Mouse (Mus musculus) liver, embryonic 12.5 days (tissue): ENCODE data around the gene 2810408A11Rik. TPM values are rescaled to one million over a fixed set of nuclear protein-coding genes. Genes with fewer than 3 reads are reported as not detected.
A peak's percentile ranks its signal among the peaks of the same experiment; 100 is the strongest.
"Not testable (repeated sequence)": the region's sequence is repeated elsewhere in the genome, so short reads cannot be mapped to it uniquely, and the experiment has no call there.

Experiments used
- ATAC-seq: fragments of 200-750 bp; cut with Nextera tagmentation; 2 replicates; pipeline ENCODE4 v1.8.0; 2017; ENCODE audit warnings: moderate number of reproducible peaks, mild to moderate bottlenecking, moderate library complexity
- H3K27ac ChIP-seq: fragments of 300-500 bp; sonication (generic); 2 replicates; pipeline ENCODE4 v1.5.1; 2016; ENCODE audit warnings: mild to moderate bottlenecking
- H3K27me3 ChIP-seq: fragments of 300-500 bp; sonication (generic); replicated peaks from 2 replicates; pipeline ENCODE4 v1.6.1; 2016; ENCODE audit warnings: mild to moderate bottlenecking, moderate library complexity
- H3K36me3 ChIP-seq: fragments of 300-500 bp; sonication (generic); 2 replicates; pipeline ENCODE4 v1.6.1; 2016; ENCODE audit warnings: mild to moderate bottlenecking, moderate library complexity
- H3K4me1 ChIP-seq: fragments of 300-500 bp; sonication (generic); 2 replicates; pipeline ENCODE4 v1.6.1; 2016
- H3K4me2 ChIP-seq: fragments of 300-500 bp; sonication (generic); 2 replicates; pipeline ENCODE4 v1.6.1; 2016; ENCODE audit warnings: mild to moderate bottlenecking, moderate library complexity
- H3K4me3 ChIP-seq: fragments of 300-500 bp; sonication (generic); 2 replicates; pipeline ENCODE4 v1.5.1; 2016; ENCODE audit warnings: mild to moderate bottlenecking, moderate library complexity
- H3K9ac ChIP-seq: fragments of 300-500 bp; sonication (generic); 2 replicates; pipeline ENCODE4 v1.6.1; 2016; ENCODE audit warnings: mild to moderate bottlenecking, moderate library complexity
- H3K9me3 ChIP-seq: fragments of 300-500 bp; sonication (generic); replicated peaks from 2 replicates; pipeline ENCODE4 v1.6.1; 2016; ENCODE audit warnings: mild to moderate bottlenecking, moderate library complexity
- WGBS: fragments of 180-500 bp; shearing (Covaris S2); methylation state at CpG from one replicate; pipeline ENCODE4 v1.1.7; 2016; ENCODE audit not compliant: insufficient replicate concordance; 5-methylcytosine and 5-hydroxymethylcytosine counted together
- polyA plus RNA-seq: library from polyadenylated mRNA; unstranded; fragments of >200 nt; fragmentation: Nextera tagmentation; extraction: Ambion mirVana; gene quantifications from 2 replicates; pipeline ENCODE4 v1.2.1, GENCODE M21; 2016

2810408A11Rik gene
- polyA plus RNA-seq, 1 experiment from 2014 or later: 2.3 TPM

GRCm38 (mm10) chr11:69916652-69917378 lies 16.0 kb upstream of the 2810408A11Rik start:
- peak overlapping the region; percentile 86 for H3K4me3 ChIP-seq
- peak overlapping the region; percentile 99 for H3K27ac ChIP-seq
- H3K4me1 ChIP-seq: peaks cover 62% of the 10 kb centered on the region
- 35% methylated on average over 7 of the region's 7 CpGs for WGBS
- not testable (repeated sequence) for H3K9me3 ChIP-seq, H3K27me3 ChIP-seq, ATAC-seq
- peaks cover 72% of the 10 kb centered on the region for H3K36me3 ChIP-seq
- H3K9ac ChIP-seq: peak overlapping the region; percentile 100
- peak overlapping the region; percentile 92 for H3K4me2 ChIP-seq

GRCm38 (mm10) chr11:69915667-69916627 lies 15.2 kb upstream of the 2810408A11Rik start:
- WGBS: 27% methylated on average over 5 of the region's 5 CpGs
- Histone ChIP-seq H3K27me3 (no peaks in the 10 kb centered on the region), H3K9me3 (no peaks in the 10 kb centered on the region), H3K4me2 (peak overlapping the region; percentile 92), H3K4me1 (peaks cover 62% of the 10 kb centered on the region), H3K36me3 (peaks cover 81% of the 10 kb centered on the region), H3K9ac (peak overlapping the region; percentile 100), H3K27ac (peak overlapping the region; percentile 99), H3K4me3 (peak overlapping the region; percentile 86)
- ATAC-seq: peak; percentile 72

- H3K9ac ChIP-seq: peak overlapping the region; percentile 100
- peaks cover 88% of the 10 kb centered on the region for H3K36me3 ChIP-seq
- peak overlapping the region; percentile 92 for H3K4me2 ChIP-seq
- 22% methylated on average over 9 of the region's 9 CpGs for WGBS
- ATAC-seq: no peak
- H3K9me3 ChIP-seq: no peaks in the 10 kb centered on the region
- H3K4me3 ChIP-seq: peak overlapping the region; percentile 86
- peak overlapping the region; percentile 99 for H3K27ac ChIP-seq
- H3K4me1 ChIP-seq: peaks cover 62% of the 10 kb centered on the region
- no peaks in the 10 kb centered on the region for H3K27me3 ChIP-seq
These were observed 14.2 kb upstream of the 2810408A11Rik start for GRCm38 (mm10) chr11:69914917-69915430.

GRCm38 (mm10) chr11:69914372-69914764 lies 13.6 kb upstream of the 2810408A11Rik start:
- peak; percentile 19; the same call in 1 of the 2 replicates for ATAC-seq
- H3K9ac ChIP-seq: peak overlapping the region; percentile 100
- peak overlapping the region; percentile 86 for H3K4me3 ChIP-seq
- under 1% methylated on average over 17 of the region's 17 CpGs for WGBS
- peaks cover 91% of the 10 kb centered on the region for H3K36me3 ChIP-seq
- H3K27ac ChIP-seq: peak overlapping the region; percentile 99
- no peaks in the 10 kb centered on the region for H3K27me3 ChIP-seq
- peaks cover 60% of the 10 kb centered on the region for H3K4me1 ChIP-seq
- H3K4me2 ChIP-seq: peak overlapping the region; percentile 92
- no peaks in the 10 kb centered on the region for H3K9me3 ChIP-seq

- peak within 1 kb of the TSS; percentile 99 for H3K27ac ChIP-seq
- WGBS: 1% methylated on average over 61 of the region's 61 CpGs
- peak within 1 kb of the TSS; percentile 100 for H3K9ac ChIP-seq
- peak within 1 kb of the TSS; percentile 92 for H3K4me2 ChIP-seq
- H3K4me1 ChIP-seq: peaks cover 54% of the 10 kb centered on the region
- peaks cover 91% of the 10 kb centered on the region for H3K36me3 ChIP-seq
- ATAC-seq: peak; percentile 68
- no peaks in the 10 kb centered on the region for H3K27me3 ChIP-seq
- H3K9me3 ChIP-seq: no peaks in the 10 kb centered on the region
- H3K4me3 ChIP-seq: peak within 1 kb of the TSS; percentile 86
These were observed 13.0 kb upstream of the 2810408A11Rik start, which contains the start of gene Gps2 for GRCm38 (mm10) chr11:69913554-69914371. TSS of gene Gps2 (plus strand) at chr11:69913888.

GRCm38 (mm10) chr11:69912716-69913530 lies 12.1 kb upstream of the 2810408A11Rik start:
- WGBS: 76% methylated on average over 15 of the region's 15 CpGs
- Histone ChIP-seq H3K36me3 (peaks cover 91% of the 10 kb centered on the region), H3K27ac (peak overlapping the region; percentile 99), H3K9me3 (no peaks in the 10 kb centered on the region), H3K9ac (peak overlapping the region; percentile 100), H3K4me2 (peak overlapping the region; percentile 92), H3K4me3 (peak overlapping the region; percentile 86), H3K4me1 (peaks cover 46% of the 10 kb centered on the region), H3K27me3 (no peaks in the 10 kb centered on the region)
- ATAC-seq: no peak

- Histone ChIP-seq H3K27me3 (no peaks in the 10 kb centered on the region), H3K4me3 (no peak overlapping the region), H3K36me3 (peaks cover 91% of the 10 kb centered on the region), H3K4me2 (no peak overlapping the region), H3K4me1 (peaks cover 34% of the 10 kb centered on the region), H3K9ac (no peak overlapping the region), H3K27ac (no peak overlapping the region), H3K9me3 (no peaks in the 10 kb centered on the region)
- WGBS: 86% methylated on average over 6 of the region's 6 CpGs
- ATAC-seq: no peak
These were observed 10.9 kb upstream of the 2810408A11Rik start for GRCm38 (mm10) chr11:69911701-69912100.

GRCm38 (mm10) chr11:69910781-69911560 lies 10.2 kb upstream of the 2810408A11Rik start:
- Histone ChIP-seq H3K36me3 (peaks cover 91% of the 10 kb centered on the region), H3K27ac (no peak overlapping the region), H3K9me3 (no peaks in the 10 kb centered on the region), H3K4me3 (no peak overlapping the region), H3K4me1 (peaks cover 26% of the 10 kb centered on the region), H3K4me2 (no peak overlapping the region), H3K27me3 (no peaks in the 10 kb centered on the region), H3K9ac (no peak overlapping the region)
- 89% methylated on average over 17 of the region's 17 CpGs for WGBS
- ATAC-seq: no peak

GRCm38 (mm10) chr11:69910177-69910576 lies 9.4 kb upstream of the 2810408A11Rik start:
- peaks cover 18% of the 10 kb centered on the region for H3K4me1 ChIP-seq
- WGBS: 86% methylated on average over 8 of the region's 8 CpGs
- no peak for ATAC-seq

GRCm38 (mm10) chr11:69909174-69909573 lies 8.4 kb upstream of the 2810408A11Rik start:
- Histone ChIP-seq H3K36me3 (peaks cover 93% of the 10 kb centered on the region), H3K9me3 (no peaks in the 10 kb centered on the region), H3K9ac (no peak overlapping the region), H3K4me2 (no peak overlapping the region), H3K27ac (no peak overlapping the region), H3K4me3 (no peak overlapping the region), H3K4me1 (peaks cover 12% of the 10 kb centered on the region), H3K27me3 (no peaks in the 10 kb centered on the region)
- ATAC-seq: no peak
- 81% methylated on average over 5 of the region's 5 CpGs for WGBS

More at GRCm38 (mm10) chr11:69910177-69910576, 9.4 kb upstream of the 2810408A11Rik start:
- Histone ChIP-seq H3K4me2 (no peak overlapping the region), H3K27ac (no peak overlapping the region), H3K9ac (no peak overlapping the region), H3K36me3 (peaks cover 91% of the 10 kb centered on the region), H3K4me3 (no peak overlapping the region), H3K9me3 (no peaks in the 10 kb centered on the region), H3K27me3 (no peaks in the 10 kb centered on the region)
